Mouse (Mus musculus) ZHBTc4 (cell line): ENCODE measurements at regions not wholly inside any gene's neighbourhood (a gene's known extent, or its start where the extent isn't known, plus 50 kb on each side); places are given as distances from the start of the nearest gene placed in this dataset.

Experiments used
- DNase-seq: peaks from one replicate; pipeline ENCODE4 v3.0.0-alpha.2; 2011; ENCODE audit warnings: low read depth, low spot score

DNA sequence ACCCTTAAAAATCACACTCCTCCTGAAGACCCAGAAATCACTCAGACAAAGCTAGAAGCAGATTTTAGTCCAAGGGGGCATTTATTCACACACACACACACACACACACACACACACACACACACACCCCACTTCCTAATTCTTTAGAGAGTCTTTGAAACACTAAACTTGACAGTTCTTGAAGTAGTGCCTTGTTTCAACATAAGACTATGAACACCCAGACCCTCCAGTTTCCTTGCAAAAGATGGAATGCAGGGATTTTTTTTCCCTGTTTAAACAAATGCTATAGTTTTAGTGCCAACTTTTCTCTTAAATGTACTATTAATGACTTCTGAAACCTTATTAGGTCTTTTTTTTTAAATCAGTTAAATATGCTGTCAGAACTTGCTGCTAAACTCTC is 279.2 kb upstream of the Fat1 start:
- no peak for DNase-seq

DNA sequence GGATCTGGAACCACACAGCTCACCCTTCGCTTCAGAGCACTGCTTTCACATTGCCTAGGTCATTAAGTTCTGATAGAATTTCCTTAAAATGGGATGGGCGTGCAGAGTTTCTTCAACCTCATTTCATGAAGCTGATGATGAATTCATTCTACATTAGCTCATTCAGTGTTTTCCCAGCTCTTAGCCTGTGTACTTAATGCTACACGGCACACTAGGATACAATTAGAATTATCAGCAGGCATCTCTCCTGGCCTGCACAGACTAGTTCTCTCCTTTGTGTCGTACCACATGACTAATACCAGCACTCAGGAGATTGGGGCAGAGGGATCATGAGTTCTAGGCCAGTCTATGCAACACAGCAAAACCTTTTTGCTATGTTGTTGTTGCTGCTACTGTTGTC is 278.8 kb upstream of the Fat1 start:
- no peak for DNase-seq

DNA sequence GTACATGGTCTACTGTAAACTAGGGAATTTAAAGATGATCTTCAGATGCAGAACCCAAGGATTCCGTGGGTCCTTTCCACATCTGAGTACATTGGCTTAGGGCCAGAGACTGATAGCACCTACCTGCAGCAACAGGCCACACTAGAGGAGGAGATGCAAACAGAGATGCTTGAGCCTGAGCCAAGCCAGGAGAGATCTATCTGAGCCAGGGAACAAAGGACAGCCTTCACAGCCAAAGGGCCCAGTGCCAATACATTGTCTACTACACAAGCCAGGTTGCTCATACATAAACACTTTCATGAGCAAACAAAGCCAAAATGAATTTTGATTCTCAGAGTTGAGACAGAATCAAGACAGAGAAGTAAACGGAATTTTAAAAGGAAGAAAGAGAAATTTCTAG is 273.6 kb upstream of the Fat1 start:
- DNase-seq: no peak

DNA sequence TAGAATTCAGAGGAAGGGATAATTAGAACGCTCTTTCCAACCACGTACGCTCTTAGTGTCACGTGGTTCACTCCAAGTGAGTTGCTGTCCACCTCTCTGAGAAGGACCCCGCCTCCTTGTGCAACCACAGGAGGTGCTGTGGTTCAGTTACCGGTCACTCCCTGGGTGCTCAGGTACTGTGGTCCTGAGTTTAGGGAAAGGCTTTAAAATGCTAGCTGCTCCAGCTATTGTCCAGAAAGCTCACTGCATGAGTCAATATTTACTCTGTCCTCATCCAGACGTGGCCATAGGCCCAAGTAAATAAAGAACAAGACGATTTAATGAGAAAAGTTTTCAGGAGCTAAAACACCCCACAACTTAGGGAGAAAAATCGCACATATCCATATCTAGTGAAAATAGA is 248.1 kb upstream of the Fat1 start:
- DNase-seq: no peak

DNA sequence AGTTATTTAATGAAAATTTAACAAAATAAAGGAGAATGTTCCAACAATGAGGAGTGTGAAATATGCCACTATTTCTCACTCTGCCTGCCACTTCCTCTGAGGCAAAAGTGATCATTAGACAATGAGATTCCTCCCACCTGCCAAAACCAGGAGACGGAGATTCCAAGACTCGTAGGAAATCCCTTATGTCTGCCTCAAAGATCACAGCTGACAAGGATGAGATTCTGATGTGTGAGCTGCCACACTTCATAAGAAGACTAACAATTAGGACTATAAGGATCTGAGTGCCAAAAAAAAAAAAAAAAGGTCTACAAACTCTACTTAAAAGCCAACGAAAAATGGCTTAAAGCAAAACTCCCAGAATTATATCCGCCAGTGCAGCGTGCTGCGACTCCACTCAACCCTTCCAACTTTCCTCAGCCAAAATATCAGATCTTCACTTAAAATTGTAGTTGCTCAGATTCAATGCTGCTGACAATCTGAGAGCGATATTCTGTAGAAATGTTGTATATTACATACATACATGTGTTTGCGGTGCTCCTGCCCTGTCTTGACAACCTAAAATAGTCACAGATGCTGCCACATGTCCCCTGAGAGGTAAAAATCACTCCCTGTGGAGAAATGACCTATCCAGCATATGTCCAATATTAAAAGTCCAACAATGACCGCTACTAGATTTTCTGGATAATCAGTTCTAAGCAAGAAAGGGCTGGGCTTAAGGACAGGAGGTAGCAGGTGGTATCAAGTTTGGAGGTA is 245.2 kb upstream of the Fat1 start:
- DNase-seq: no peak

DNA sequence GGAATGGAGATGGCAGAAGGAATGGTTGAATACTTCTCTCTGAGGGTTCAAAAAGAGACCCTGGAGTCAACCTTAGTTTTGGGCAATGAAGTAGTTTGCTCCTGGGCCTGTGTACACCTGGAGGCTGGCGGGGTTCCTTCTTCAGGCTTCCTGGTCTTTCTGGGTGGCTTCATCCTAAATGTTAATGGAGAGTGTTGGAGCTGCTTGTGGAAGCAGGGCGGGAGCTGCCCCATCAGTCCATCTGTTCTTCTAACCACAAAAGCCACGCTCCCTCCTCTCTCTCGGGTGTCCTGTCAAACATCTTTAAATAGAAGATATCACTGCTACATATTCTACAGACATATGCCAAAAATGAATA is 244.7 kb upstream of the Fat1 start:
- no peak for DNase-seq

DNA sequence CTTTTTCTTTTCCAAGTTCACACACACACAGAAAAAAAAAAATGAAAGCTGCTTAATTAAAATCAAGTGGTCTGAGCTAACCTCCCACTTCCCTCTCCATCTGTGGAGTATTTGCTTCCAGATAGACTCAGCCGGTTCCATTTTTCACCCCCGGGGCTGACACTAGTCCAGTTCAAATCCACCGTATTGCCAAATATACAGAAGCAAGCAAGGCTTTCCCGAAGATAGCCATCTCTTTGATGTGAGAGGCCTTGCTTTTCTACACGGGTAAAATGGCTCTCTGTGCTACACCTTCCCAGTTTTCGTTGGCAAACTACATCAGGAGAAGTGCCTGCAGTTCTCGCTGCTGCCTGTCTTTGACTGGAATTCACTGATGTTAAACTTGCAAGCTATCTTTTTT is 244.1 kb upstream of the Fat1 start:
- no peak for DNase-seq

DNA sequence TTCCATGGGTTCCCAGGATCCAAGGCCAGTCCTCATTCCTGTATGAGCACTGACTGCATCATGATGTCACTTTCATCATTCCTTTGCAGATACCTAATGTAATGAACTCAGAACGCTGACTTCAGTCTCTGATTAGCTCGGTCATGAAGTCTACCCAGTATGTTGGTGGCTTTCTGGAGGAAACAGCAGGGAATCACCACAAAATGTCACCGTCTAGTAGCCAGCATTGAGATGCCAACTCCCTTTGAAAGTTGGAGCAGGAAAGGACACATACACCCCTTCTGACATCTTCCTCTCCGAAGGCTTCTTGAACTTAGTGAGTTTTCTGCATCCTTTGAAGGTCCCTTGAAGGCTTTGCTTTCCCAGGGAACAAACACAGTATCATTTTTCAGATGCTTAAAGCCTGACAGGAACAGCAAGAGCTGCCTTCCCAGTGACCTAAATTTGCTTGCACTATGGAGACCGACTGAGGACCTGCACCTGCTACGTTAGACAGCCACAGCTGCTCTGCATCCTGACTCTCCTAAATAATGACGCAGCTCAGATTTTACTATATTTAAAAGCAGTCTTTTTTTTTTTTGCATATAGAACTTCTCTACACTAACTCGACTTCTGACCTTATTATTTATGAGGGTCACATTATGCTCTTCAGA is 243.1 kb upstream of the Fat1 start:
- no peak for DNase-seq

DNA sequence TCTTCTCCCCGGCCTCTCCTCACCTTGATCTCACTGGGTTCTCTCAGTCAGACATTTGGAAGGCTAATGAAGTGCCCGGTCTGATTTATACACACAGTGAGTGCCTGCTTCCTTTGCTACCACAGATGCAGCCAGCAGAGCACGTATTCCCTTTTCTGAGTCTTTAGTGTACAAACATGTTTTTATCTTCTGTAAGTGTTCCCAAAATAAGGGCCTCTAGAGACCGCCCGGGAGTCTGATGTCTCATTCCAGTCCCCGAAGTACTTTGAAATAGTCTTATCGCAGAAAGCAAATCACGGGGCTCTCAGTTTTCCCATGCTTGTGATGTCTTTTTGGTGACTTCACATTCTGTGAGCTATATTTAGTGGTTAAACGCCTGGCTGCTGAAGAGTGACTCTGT is 240.4 kb upstream of the Fat1 start:
- no peak for DNase-seq

DNA sequence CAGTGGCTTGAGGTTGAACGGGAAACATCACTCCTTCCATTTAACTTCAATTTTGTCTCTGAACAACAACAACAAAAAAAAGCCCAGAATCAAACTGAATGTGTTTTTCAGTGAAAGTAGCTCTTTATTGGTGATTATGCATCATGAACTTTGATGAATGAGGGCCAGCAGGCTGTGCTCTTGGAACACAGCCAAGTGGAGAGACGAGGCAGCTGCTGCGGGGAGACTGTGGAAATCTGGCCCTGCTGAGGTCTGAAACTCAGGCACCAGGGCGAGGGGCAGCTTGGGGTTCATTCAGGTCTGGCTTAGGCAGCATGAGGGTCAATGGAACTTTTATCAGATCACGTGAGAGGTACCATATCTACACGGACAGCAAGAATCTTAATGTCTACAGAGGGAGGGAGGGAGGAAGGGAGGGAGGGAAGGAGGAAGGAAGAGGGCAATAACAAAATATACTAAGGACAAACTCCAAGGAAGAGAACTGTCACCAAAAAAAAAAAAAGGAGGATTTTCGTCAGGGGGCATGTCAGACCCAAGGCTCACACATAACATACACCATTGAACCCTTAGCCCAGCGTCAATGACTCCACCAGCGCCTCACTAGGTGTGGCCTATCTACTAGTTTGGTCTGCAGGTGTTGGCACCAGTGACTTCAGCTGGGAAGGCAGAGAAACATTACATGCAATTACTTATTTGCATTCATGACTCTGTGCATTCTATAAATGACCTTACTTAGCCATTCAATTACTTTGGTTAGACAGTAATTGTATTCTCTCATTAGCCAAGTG is 239.0 kb upstream of the Fat1 start:
- no peak for DNase-seq

DNA sequence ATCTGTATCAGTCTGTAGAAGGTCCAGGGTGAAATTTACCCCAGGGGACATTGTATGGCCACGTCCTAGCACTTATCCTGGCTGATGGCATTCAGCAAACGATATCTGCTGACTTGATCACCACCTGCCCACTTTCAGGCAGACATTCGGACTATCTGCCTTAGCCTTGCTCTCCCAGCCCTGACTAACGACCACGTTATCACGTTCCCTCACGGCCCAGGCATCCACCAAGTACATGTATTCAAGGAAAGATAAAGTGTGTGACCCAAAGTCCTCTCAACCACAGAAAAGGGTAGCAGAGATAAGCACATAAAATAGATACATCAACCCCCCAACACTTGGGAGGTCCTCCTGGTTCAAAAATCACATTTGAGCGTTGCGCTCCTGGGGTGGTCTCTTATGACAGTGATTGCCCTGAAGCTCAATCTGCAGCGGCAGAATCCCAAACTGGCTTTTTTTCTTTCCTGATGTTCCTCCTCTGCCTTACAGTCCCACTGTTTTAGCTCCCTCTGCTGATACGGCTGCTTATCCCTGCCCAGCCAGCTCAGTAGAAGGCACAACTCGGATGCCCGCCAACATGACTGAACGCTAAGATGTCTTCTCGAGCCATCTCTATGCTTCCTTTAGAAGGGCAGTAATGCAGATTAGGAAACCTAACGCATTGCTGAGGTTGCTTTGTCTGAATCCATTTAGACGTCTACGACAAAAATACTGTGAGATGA is 235.7 kb upstream of the Fat1 start:
- DNase-seq: no peak

DNA sequence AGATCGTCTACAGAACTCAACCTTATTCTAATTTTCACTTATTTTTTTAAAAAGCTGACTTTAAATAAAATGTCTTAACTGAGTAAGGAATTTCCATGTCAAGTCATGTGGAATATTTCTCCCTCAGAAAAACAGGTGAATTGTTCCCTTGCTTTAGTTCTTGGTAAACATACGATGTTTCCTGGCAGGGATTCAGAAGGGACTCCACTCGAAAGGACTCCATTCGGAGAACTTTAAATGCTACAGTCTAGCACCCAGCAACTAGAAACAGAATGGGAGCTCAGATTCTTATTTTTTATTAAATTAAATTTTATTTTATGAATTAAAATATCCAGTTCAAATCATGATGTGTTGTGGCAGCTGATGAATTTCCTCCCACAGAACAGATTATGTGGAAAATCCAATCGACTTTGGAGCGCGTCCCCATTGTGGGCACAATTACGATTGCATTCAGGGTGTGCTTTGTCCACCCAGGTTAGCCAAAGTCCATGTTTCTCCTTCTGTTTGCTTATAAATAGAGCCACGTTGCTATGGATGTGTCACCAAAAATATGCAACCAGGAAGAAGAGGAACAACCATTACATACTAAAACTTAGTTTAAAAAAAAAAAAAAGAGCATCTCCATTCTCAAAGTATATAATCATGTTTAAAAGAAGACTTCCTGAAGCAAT is 230.5 kb upstream of the Fat1 start:
- no peak for DNase-seq

DNA sequence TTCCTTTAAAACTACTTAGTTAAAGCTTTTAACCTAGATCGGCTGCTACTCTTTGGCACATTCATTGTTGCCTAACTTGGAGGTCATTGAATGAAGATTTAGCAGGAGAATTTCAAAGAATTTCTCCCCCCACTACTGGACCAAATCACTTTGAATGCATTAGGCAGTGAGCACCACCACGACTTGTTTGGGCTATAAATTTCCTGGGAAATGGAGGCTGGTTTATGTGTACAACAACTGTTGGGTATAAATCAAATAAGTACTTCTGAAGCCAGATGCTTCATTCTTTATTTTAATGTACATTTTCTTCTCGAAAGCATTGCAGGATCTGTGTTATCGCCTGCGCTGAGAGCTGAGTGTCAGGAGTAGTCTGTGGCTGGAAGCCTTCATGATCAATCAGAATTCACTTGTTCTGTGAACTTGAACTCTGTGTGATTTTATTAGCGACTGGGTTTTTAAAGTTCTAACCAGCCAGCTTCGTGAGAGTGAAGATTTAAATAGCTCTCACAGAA is 226.5 kb upstream of the Fat1 start:
- DNase-seq: no peak

DNA sequence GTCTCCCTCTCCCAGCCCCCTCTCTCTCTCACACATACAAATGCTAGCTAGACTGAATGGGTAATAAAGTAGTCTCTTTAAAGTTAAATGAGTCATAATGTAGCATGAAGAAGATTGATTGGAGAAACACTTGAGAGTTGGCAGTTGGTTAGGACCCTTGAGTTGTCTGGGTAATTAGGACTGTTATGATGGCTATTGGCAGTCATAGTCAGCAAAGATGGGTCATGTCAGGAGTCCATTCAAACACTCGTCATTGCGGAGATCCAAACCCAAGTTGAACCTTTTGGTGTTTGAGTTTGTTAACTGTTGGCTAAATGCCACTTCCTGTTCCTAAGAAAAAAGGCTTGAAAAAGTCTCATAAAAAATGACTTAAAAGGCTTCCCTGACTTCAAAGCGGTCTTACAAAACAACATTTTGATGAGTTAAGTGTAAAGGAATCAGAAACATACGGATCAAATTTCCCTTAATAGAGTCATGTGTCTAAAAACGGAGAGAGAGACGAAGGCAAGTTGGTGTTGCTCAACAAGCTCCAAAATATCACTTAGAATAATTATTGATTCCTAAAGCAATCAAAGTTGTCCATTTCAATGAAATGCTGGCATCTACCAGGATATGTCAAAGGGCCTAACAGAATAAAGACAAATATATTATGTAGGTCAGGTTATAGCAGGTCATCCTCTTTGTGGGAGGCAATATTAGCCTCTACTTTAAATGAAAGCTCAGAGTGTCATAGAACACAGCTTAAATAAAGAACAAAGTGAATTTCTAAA is 225.9 kb upstream of the Fat1 start:
- no peak for DNase-seq

DNA sequence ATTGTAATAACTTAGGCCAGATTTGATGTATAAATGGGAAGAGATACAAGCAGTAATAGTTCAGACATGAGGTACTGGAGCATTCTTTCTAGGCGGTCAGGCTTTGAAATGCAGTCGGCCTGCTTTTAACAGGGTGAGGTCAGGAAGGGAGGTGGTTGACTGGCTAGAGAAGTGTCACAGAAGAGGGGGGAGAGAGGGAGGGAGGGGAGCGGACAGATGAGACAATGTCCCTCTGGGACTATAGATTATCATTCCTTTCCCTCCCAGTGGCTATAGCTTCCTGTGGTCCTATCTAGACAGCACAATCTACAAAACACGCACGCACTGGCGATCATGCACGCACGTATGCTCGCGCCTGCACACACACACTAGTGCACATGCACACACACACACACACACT is 200.7 kb upstream of the Fat1 start:
- peak; percentile 24 for DNase-seq

DNA sequence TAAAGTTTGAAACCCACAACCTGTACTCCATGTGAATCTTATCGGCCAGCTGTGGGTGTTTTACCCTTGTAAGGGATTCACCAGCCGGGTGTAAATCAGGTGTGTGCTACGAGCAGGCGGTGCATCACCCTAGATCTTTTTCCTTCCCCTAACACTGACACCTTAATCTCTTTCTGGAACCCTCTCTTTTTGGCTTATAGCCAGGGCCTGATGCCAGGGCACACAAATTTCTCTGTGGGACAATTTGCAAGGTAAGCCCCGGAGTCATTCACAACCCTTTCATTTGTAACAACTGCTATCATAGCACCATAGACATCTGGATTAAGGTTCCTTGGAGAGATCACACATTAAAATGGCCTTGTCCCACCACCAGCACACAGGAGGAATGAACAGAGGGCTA is 199.4 kb upstream of the Fat1 start:
- DNase-seq: no peak

DNA sequence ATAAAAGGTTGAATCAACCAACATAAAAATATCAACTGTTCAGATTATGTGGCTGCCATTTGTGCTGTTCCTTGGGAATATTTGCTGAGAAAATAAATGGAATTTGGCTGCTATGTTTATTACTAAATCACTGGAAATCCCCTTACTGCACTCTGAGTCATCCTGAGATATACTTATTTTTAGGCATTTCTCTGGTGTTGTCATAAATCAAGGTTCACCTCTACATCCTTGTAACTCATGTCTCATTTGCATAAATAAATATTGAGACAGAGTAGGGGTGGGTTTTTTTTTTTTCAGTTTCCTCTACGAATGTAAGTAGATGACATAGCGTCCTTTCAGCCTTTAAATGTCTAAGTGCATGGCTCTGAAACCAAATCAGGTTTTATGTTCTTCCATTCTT is 191.9 kb upstream of the Fat1 start:
- no peak for DNase-seq

DNA sequence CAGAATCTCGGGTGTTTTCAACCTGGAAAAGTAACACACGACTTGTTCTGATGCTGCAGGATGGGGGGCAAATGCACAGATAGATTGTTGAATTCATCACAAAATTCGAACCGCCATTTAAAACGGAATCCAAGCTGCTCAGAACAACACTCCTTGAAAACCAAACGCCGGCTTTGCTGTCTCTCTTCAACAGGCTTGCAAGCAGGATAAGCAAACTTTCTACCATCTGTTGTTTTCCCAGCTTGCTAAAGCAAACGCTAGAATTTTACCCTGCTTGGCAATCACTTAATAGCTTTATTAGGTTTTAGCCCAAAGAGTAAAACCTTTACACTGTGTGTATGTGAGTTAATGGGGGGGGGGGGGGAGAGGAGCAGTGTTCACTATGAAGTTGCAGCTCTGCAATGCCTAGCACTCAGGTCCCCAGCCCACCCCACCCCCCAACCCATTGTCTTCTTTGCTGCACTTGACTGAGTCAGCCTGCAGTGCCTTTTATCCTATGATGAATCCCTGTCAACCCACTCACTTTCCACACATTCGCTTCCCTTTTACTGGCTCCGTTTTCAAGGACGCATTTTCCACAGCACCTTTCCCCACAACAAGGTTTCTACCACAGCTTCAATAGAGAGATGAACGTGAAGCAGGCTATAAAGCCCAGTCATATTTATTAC is 190.1 kb upstream of the Fat1 start:
- no peak for DNase-seq

DNA sequence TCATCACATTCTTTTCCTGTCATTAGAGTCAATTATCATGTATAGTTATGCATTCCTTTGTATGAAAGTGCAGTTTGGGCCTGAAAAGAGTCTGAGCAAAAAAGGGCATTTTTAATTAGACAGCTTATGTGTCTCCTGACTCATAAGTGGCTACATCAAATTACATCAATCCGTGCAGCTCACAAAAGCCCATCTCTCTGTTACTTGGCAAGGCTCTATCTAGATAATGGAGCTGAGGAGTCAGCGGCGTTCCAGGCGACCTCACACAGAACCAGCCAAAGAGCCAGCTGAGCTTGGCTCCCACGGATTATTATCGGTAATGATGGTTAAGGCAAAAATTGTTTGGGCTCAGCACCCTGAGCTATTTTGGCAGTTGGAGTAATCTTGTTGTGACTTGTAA is 176.5 kb upstream of the Fat1 start:
- no peak for DNase-seq

DNA sequence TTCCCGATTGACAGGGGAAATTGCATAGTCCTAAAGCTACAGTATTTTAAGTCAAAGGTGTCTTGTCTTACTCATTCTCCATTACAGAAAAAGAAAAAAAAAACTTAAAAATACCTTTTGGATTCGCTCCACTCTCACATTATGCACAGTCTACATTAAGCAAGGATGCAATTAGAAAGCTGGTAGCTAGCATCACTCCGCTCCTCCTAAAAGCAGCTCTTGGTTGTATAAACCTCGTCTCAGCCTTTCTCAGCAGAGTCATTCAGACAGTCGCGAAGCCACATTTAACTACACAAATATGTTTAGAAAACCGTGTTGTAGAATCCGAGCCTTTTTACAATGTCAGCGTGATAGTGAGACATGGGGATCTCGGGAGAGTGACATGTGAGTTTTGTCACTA is 172.5 kb upstream of the Fat1 start:
- no peak for DNase-seq
